Mouse (Mus musculus): ENCODE results near the gene Mto1. TPM values are rescaled to one million over a fixed set of nuclear protein-coding genes. Genes with fewer than 3 reads are reported as not detected.

The Mto1 gene
- total RNA-seq, 1 experiment, result 31.3 TPM

- in situ Hi-C loops (cut with MboI; ENCODE audit: low sequenced_read_pairs in 2 of 2, unreplicated experiment in 2 of 2), result no loop called here
- Histone ChIP-seq H3K36me3 (ENCODE audit: control insufficient read depth, insufficient read depth, low read length, poor library complexity, severe bottlenecking) (no peaks in the 10 kb centered on the region), H3K4me3 (ENCODE audit: insufficient read depth in 1 of 2, low read depth in 1 of 2, low read length in 2 of 2, poor library complexity in 1 of 2, severe bottlenecking in 1 of 2) (no peak overlapping the region), H3K4me1 (ENCODE audit: control insufficient read depth in 2 of 2, insufficient read depth in 2 of 2, low read length in 2 of 2, poor library complexity in 1 of 2) (peaks cover 4 to 6% of the 10 kb centered on the region in 2 experiments; a peak in 2 of 4 replicates), H3K27ac (ENCODE audit: insufficient read depth, low read depth, low read length, poor library complexity, severe bottlenecking) (no peak overlapping the region; the same call in 1 of the 2 replicates), H3K9ac (ENCODE audit: insufficient read depth, low read depth, low read length, poor library complexity, severe bottlenecking) (no peak overlapping the region), H3K9me3 (ENCODE audit: control insufficient read depth, insufficient read depth, low read depth, low read length) (no peaks in the 10 kb centered on the region)
- no peak for TF ChIP-seq ZC3H11A (IDR thresholded peaks at IDR 0.05; ENCODE audit: borderline replicate concordance, low read depth, low read length)
- TF ChIP-seq MAFK (IDR thresholded peaks at IDR 0.05; ENCODE audit: insufficient read depth, low read depth, low read length), result no peak
- no peak for TF ChIP-seq HCFC1 (IDR thresholded peaks at IDR 0.05; ENCODE audit: borderline replicate concordance, insufficient read depth, low read length)
- no peak for TF ChIP-seq CHD2 (IDR thresholded peaks at IDR 0.05; ENCODE audit: low read depth, low read length)
- TF ChIP-seq ZNF384 (IDR thresholded peaks at IDR 0.05; ENCODE audit: low read depth, low read length), result no peak; the same call in 1 of the 2 replicates
- no peak for DNase-seq (ENCODE audit: low read depth, low spot score)
These were observed 45.2 kb downstream of the Mto1 start for GRCm38 (mm10) chr9:78493171-78493570.

DNA sequence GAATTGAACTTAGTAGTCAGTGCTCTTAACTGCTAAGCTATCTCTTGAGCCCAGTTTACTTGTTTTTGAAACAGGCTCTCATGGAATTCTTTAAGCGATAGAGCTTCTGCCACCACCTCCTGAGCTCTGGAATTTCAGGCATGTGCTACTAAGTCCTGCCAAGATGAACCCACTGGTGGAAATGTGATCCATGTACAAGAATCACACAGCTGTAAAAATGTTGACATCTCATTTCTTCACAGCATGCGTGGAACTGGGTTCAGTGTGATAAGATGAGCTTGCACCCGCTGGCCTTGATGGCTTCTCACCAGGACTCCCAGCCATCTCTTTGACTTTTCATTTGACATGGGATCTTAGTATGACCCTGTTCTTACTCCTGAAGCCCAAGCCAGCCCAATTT, 52.4 kb downstream of the Mto1 start:
- H3K4me3 ChIP-seq (ENCODE audit: insufficient read depth in 1 of 2, low read depth in 1 of 2, low read length in 2 of 2, poor library complexity in 1 of 2, severe bottlenecking in 1 of 2), result no peak overlapping the region
- in situ Hi-C loops (cut with MboI; ENCODE audit: low sequenced_read_pairs in 2 of 2, unreplicated experiment in 2 of 2), result no loop called here
- H3K4me1 ChIP-seq (ENCODE audit: control insufficient read depth in 2 of 2, insufficient read depth in 2 of 2, low read length in 2 of 2, poor library complexity in 1 of 2), result peaks cover 4 to 9% of the 10 kb centered on the region in 2 experiments; a peak in 2 of 4 replicates
- H3K9me3 ChIP-seq (ENCODE audit: control insufficient read depth, insufficient read depth, low read depth, low read length), result no peaks in the 10 kb centered on the region
- H3K36me3 ChIP-seq (ENCODE audit: control insufficient read depth, insufficient read depth, low read length, poor library complexity, severe bottlenecking), result no peaks in the 10 kb centered on the region; the same call in 1 of the 2 replicates
- no peak overlapping the region for H3K27ac ChIP-seq (ENCODE audit: insufficient read depth, low read depth, low read length, poor library complexity, severe bottlenecking)
- TF ChIP-seq ZC3H11A (IDR thresholded peaks at IDR 0.05; ENCODE audit: borderline replicate concordance, low read depth, low read length) (no peak), MAFK (IDR thresholded peaks at IDR 0.05; ENCODE audit: insufficient read depth, low read depth, low read length) (no peak), HCFC1 (IDR thresholded peaks at IDR 0.05; ENCODE audit: borderline replicate concordance, insufficient read depth, low read length) (no peak), ZNF384 (IDR thresholded peaks at IDR 0.05; ENCODE audit: low read depth, low read length) (no peak), CHD2 (IDR thresholded peaks at IDR 0.05; ENCODE audit: low read depth, low read length) (no peak)
- no peak overlapping the region for H3K9ac ChIP-seq (ENCODE audit: insufficient read depth, low read depth, low read length, poor library complexity, severe bottlenecking)
- DNase-seq (ENCODE audit: low read depth, low spot score), result no peak

- Histone ChIP-seq H3K4me1 (ENCODE audit: control insufficient read depth in 2 of 2, insufficient read depth in 2 of 2, low read length in 2 of 2, poor library complexity in 1 of 2) (peaks cover 6 to 12% of the 10 kb centered on the region in 2 experiments; a peak in 3 of 4 replicates), H3K27ac (ENCODE audit: insufficient read depth, low read depth, low read length, poor library complexity, severe bottlenecking) (no peak overlapping the region), H3K9ac (ENCODE audit: insufficient read depth, low read depth, low read length, poor library complexity, severe bottlenecking) (no peak overlapping the region), H3K4me3 (ENCODE audit: insufficient read depth in 1 of 2, low read depth in 1 of 2, low read length in 2 of 2, poor library complexity in 1 of 2, severe bottlenecking in 1 of 2) (no peak overlapping the region), H3K36me3 (ENCODE audit: control insufficient read depth, insufficient read depth, low read length, poor library complexity, severe bottlenecking) (no peaks in the 10 kb centered on the region; the same call in 1 of the 2 replicates), H3K9me3 (ENCODE audit: control insufficient read depth, insufficient read depth, low read depth, low read length) (no peaks in the 10 kb centered on the region)
- no peak for DNase-seq (ENCODE audit: low read depth, low spot score)
- in situ Hi-C loops (cut with MboI; ENCODE audit: low sequenced_read_pairs in 2 of 2, unreplicated experiment in 2 of 2), result no loop called here
- TF ChIP-seq HCFC1 (IDR thresholded peaks at IDR 0.05; ENCODE audit: borderline replicate concordance, insufficient read depth, low read length) (no peak), ZNF384 (IDR thresholded peaks at IDR 0.05; ENCODE audit: low read depth, low read length) (no peak), MAFK (IDR thresholded peaks at IDR 0.05; ENCODE audit: insufficient read depth, low read depth, low read length) (no peak), CHD2 (IDR thresholded peaks at IDR 0.05; ENCODE audit: low read depth, low read length) (no peak), ZC3H11A (IDR thresholded peaks at IDR 0.05; ENCODE audit: borderline replicate concordance, low read depth, low read length) (no peak)
These were observed 53.3 kb downstream of the Mto1 start for GRCm38 (mm10) chr9:78501284-78501683.

GRCm38 (mm10) chr9:78503223-78504079, 55.4 kb downstream of the Mto1 start:
- TF ChIP-seq HCFC1 (IDR thresholded peaks at IDR 0.05; ENCODE audit: borderline replicate concordance, insufficient read depth, low read length) (no peak), CHD2 (IDR thresholded peaks at IDR 0.05; ENCODE audit: low read depth, low read length) (peak; percentile 51; the same call in 1 of the 2 replicates), ZC3H11A (IDR thresholded peaks at IDR 0.05; ENCODE audit: borderline replicate concordance, low read depth, low read length) (no peak), ZNF384 (IDR thresholded peaks at IDR 0.05; ENCODE audit: low read depth, low read length) (no peak), MAFK (IDR thresholded peaks at IDR 0.05; ENCODE audit: insufficient read depth, low read depth, low read length) (peak; percentile 91)
- Histone ChIP-seq H3K4me1 (ENCODE audit: control insufficient read depth in 2 of 2, insufficient read depth in 2 of 2, low read length in 2 of 2, poor library complexity in 1 of 2) (peaks cover 8 to 18% of the 10 kb centered on the region in 2 experiments; a peak in 3 of 4 replicates), H3K9me3 (ENCODE audit: control insufficient read depth, insufficient read depth, low read depth, low read length) (no peaks in the 10 kb centered on the region), H3K36me3 (ENCODE audit: control insufficient read depth, insufficient read depth, low read length, poor library complexity, severe bottlenecking) (peaks cover 2% of the 10 kb centered on the region), H3K4me3 (ENCODE audit: insufficient read depth in 1 of 2, low read depth in 1 of 2, low read length in 2 of 2, poor library complexity in 1 of 2, severe bottlenecking in 1 of 2) (peak overlapping the region; percentile 11 to 62), H3K27ac (ENCODE audit: insufficient read depth, low read depth, low read length, poor library complexity, severe bottlenecking) (peak overlapping the region; percentile 100), H3K9ac (ENCODE audit: insufficient read depth, low read depth, low read length, poor library complexity, severe bottlenecking) (peak overlapping the region; percentile 95)
- DNase-seq (ENCODE audit: low read depth, low spot score), result no peak
- in situ Hi-C loops (cut with MboI; ENCODE audit: low sequenced_read_pairs in 2 of 2, unreplicated experiment in 2 of 2), result no loop called here

All from ES-E14 (cell line).